Mouse (Mus musculus): ENCODE results near the gene Umod.

DNA sequence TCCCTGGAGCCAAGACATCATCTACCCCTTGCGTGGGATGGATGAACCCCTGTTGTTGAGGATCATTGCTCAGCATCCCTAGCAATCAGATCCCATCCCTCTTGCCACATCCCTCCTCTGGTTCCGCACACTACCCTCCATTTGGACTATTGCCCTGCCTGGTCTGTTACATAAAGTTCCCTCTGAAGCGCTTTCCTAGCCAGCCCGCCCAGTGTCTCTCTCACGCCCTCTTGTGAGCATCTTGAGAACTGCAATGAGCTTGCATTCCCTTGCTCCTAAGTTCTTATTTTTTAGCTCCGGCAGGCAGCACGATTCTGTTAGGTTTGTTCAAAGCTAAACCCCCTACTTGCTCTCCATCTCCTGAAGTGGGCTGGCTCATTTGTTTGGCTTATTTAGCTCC lies 34.0 kb upstream of the Umod start:
- TF ChIP-seq GATA1 (IDR thresholded peaks at IDR 0.05; ENCODE audit: borderline replicate concordance, low read length) = no peak
- no peak for TF ChIP-seq FLI1 (IDR thresholded peaks at IDR 0.05; ENCODE audit: low read length)
